Mouse (Mus musculus): Measurements from ENCODE around the gene Slc1a1.

DNA sequence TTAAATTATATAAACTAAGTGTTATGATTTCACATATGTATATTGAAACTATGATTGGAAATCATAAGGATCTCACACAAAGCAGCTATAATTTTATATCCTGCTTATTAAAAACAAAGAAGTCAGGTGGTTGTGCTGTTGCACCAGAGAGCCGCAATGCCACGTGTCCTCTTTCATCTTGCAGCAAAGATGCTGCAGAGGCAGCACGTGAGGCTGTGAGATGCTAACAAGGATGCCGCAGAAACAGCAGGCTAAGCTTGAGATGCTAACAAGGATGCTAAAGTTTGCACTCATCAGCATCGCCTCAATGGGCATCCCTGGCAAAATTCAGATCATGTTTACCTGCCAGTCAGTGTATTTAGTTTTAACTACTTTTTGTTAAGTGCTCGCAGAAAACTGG lies 34.4 kb upstream of the Slc1a1 start:
- TF ChIP-seq POLR2A (IDR thresholded peaks at IDR 0.05; ENCODE audit: insufficient read depth, low read length) (no peak), EP300 (IDR thresholded peaks at IDR 0.05; ENCODE audit: insufficient read depth, low read depth, low read length) (no peak)
